In the genomic region with DNA sequence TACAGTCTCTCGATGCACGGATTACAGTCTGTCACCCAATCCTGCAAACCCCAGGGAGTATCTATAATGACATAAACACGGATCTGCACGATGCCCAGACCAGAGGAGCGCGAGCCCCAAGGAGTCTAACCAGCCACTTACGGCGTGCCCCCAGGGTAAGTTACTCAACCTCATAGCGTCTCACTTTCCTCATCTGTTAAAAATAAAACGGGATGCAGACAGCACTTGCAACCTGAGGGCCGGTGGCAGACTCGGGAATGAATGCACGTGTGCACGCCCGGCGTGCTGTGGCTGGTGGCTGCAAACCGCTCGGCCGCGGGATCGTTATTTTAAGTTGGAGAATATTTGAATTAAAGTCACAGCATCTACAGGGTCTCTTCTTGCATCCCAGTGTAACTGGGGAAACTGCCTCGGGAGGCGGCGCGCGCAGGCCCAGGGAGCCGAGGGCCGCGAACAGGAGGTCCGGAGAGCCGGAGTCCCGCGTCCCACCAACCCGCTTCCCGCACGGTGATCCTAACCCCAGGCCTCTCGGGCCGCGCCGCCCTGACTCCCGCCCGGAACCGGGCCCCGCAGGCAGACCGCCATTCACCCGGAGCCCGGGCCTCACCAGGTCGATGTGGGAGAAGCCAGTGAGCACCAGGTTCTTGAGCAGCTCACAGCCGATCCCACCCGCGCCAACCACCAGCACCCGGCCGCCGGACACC, we compare ENCODE assay signal across 8 mouse cellular contexts. TPM values are rescaled to one million over a fixed set of nuclear protein-coding genes. Genes with fewer than 3 reads are reported as not detected.
DNase-seq lines count a peak whose midpoint lies in the region; ATAC-seq and TF ChIP-seq lines count a peak whose summit lies in the region.

No protein-coding gene starts in this region.

- peak overlapping the region; percentile 85 for H3K4me2 ChIP-seq in heart, embryonic 12.5 days
- peak overlapping the region; percentile 76 for H3K4me2 ChIP-seq in hindbrain, postnatal 0 days (ENCODE audit: low read depth, low read length)
- H3K4me2 ChIP-seq in lung, embryonic 16.5 days (ENCODE audit: low read depth, low read length) = peak overlapping the region; percentile 93
- H3K4me2 ChIP-seq in stomach, embryonic 15.5 days = peak overlapping the region; percentile 69

- intact Hi-C loops in heart, postnatal 25 days (cut with DNase I) = no loop called here

- peak; percentile 79 for ATAC-seq in heart, embryonic 12.5 days (ENCODE audit: insufficient number of reproducible peaks, low FRiP score)
- peak; percentile 7 for ATAC-seq in hindbrain, postnatal 0 days
- ATAC-seq in lung, embryonic 16.5 days (ENCODE audit: low read depth) = peak; percentile 71
- ATAC-seq in stomach, embryonic 15.5 days (ENCODE audit: insufficient read depth, low FRiP score, low read depth) = peak; percentile 71

- peaks cover 10% of the 10 kb centered on the region for H3K4me1 ChIP-seq in heart, embryonic 12.5 days (replicated peaks)
- H3K4me1 ChIP-seq in MEL (ENCODE audit: control insufficient read depth in 1 of 2, insufficient read depth in 2 of 2, low read length in 2 of 2) = no peaks in the 10 kb centered on the region; a peak in 1 of 4 replicates
- peaks cover 25% of the 10 kb centered on the region for H3K4me1 ChIP-seq in erythroblast, embryonic 14.5 days (ENCODE audit: control insufficient read depth)
- H3K4me1 ChIP-seq in hindbrain, postnatal 0 days (ENCODE audit: insufficient read depth, low read length) = no peaks in the 10 kb centered on the region
- peaks cover 13% of the 10 kb centered on the region for H3K4me1 ChIP-seq in lung, embryonic 16.5 days (replicated peaks; ENCODE audit: control insufficient read depth, insufficient read depth, low read length)
- peaks cover 9% of the 10 kb centered on the region for H3K4me1 ChIP-seq in stomach, embryonic 15.5 days

- peak overlapping the region; percentile 74 for H3K27ac ChIP-seq in heart, embryonic 12.5 days (ENCODE audit: poor library complexity, severe bottlenecking)
- peak overlapping the region; percentile 59 for H3K27ac ChIP-seq in MEL (ENCODE audit: control insufficient read depth, low read depth, low read length)
- peak overlapping the region; percentile 84 for H3K27ac ChIP-seq in hindbrain, postnatal 0 days
- peak overlapping the region; percentile 88 for H3K27ac ChIP-seq in lung, embryonic 16.5 days (ENCODE audit: low read length)
- peak overlapping the region; percentile 91 for H3K27ac ChIP-seq in stomach, embryonic 15.5 days

- TF ChIP-seq CTCF in MEL (IDR thresholded peaks at IDR 0.05 in 2 of 3, conservative IDR thresholded peaks at IDR 0.05 in 1 of 3; ENCODE audit: control insufficient read depth in 1 of 3, insufficient read depth in 1 of 3, low read depth in 2 of 3, low read length in 3 of 3, poor library complexity in 1 of 3, severe bottlenecking in 1 of 3) = no peak
- no peak for TF ChIP-seq CTCF in hindbrain, postnatal 0 days (IDR thresholded peaks at IDR 0.05; ENCODE audit: low read depth)

- under 1% methylated on average over 54 of the region's 54 CpGs for WGBS in heart, embryonic 12.5 days
- WGBS in hindbrain, postnatal 0 days = under 1% methylated on average over 54 of the region's 54 CpGs
- WGBS in lung, embryonic 16.5 days = under 1% methylated on average over 54 of the region's 54 CpGs
- under 1% methylated on average over 52 of the region's 54 CpGs for WGBS in stomach, embryonic 15.5 days

- peaks cover 23% of the 10 kb centered on the region for H3K36me3 ChIP-seq in heart, embryonic 12.5 days
- H3K36me3 ChIP-seq in MEL (ENCODE audit: control insufficient read depth in 1 of 2, insufficient read depth in 2 of 2, low read length in 2 of 2) = peaks cover 4 to 19% of the 10 kb centered on the region in 2 experiments
- H3K36me3 ChIP-seq in erythroblast, embryonic 14.5 days (ENCODE audit: control insufficient read depth) = peaks cover 35% of the 10 kb centered on the region
- H3K36me3 ChIP-seq in hindbrain, postnatal 0 days (ENCODE audit: insufficient read depth, low read length) = peaks cover 16% of the 10 kb centered on the region
- peaks cover 15% of the 10 kb centered on the region for H3K36me3 ChIP-seq in lung, embryonic 16.5 days (ENCODE audit: control insufficient read depth, insufficient read depth, low read length)
- peaks cover 9% of the 10 kb centered on the region for H3K36me3 ChIP-seq in stomach, embryonic 15.5 days

- no peaks in the 10 kb centered on the region for H3K9me3 ChIP-seq in heart, embryonic 12.5 days (replicated peaks)
- H3K9me3 ChIP-seq in MEL (replicated peaks; ENCODE audit: insufficient read depth, low read length) = no peaks in the 10 kb centered on the region
- no peaks in the 10 kb centered on the region for H3K9me3 ChIP-seq in erythroblast, embryonic 14.5 days (ENCODE audit: control insufficient read depth, low read length)
- H3K9me3 ChIP-seq in hindbrain, postnatal 0 days (ENCODE audit: low read length) = no peaks in the 10 kb centered on the region
- H3K9me3 ChIP-seq in lung, embryonic 16.5 days (ENCODE audit: control insufficient read depth, low read length) = no peaks in the 10 kb centered on the region
- H3K9me3 ChIP-seq in stomach, embryonic 15.5 days = no peaks in the 10 kb centered on the region

- H3K79me2 ChIP-seq in MEL (ENCODE audit: control insufficient read depth, insufficient read depth, low read length, poor library complexity) = peaks cover 23% of the 10 kb centered on the region

- H3K27me3 ChIP-seq in heart, embryonic 12.5 days (replicated peaks) = no peaks in the 10 kb centered on the region
- no peaks in the 10 kb centered on the region for H3K27me3 ChIP-seq in MEL (ENCODE audit: control insufficient read depth in 1 of 2, insufficient read depth in 2 of 2, low read length in 2 of 2)
- H3K27me3 ChIP-seq in erythroblast, embryonic 14.5 days (ENCODE audit: control insufficient read depth) = no peaks in the 10 kb centered on the region
- no peaks in the 10 kb centered on the region for H3K27me3 ChIP-seq in hindbrain, postnatal 0 days (ENCODE audit: insufficient read depth, low read length)
- H3K27me3 ChIP-seq in lung, embryonic 16.5 days (ENCODE audit: control insufficient read depth, insufficient read depth, low read depth, low read length) = no peaks in the 10 kb centered on the region
- H3K27me3 ChIP-seq in stomach, embryonic 15.5 days (replicated peaks) = no peaks in the 10 kb centered on the region

- peak in 1 of 2 experiments; percentile 92; a peak in 1 of 4 replicates for TF ChIP-seq POLR2A in MEL (IDR thresholded peaks at IDR 0.05; ENCODE audit: control insufficient read depth in 1 of 2, insufficient read depth in 1 of 2, low read depth in 1 of 2, low read length in 2 of 2, poor library complexity in 1 of 2)

- DNase-seq in heart, postnatal 25 days (ENCODE audit: low spot score) = no peak
- DNase-seq in MEL (ENCODE audit: low read depth, low spot score) = peak; percentile 62
- peak; percentile 25 for DNase-seq in hindbrain, postnatal 0 days (ENCODE audit: low spot score)
- DNase-seq in spleen, postnatal 36 days (ENCODE audit: low spot score in 2 of 2) = no peak

- H3K4me3 ChIP-seq in heart, embryonic 12.5 days = peak overlapping the region; percentile 72
- peak overlapping the region; percentile 58 to 99 for H3K4me3 ChIP-seq in MEL (ENCODE audit: control insufficient read depth in 1 of 2, insufficient read depth in 1 of 2, low read depth in 2 of 2, low read length in 2 of 2)
- H3K4me3 ChIP-seq in erythroblast, embryonic 14.5 days (replicated peaks) = peak overlapping the region; percentile 99
- peak overlapping the region; percentile 98 for H3K4me3 ChIP-seq in hindbrain, postnatal 0 days (ENCODE audit: low read length)
- H3K4me3 ChIP-seq in lung, embryonic 16.5 days (ENCODE audit: low read length) = peak overlapping the region; percentile 96
- H3K4me3 ChIP-seq in stomach, embryonic 15.5 days (replicated peaks) = peak overlapping the region; percentile 94

- TF ChIP-seq EP300 in MEL (IDR thresholded peaks at IDR 0.05; ENCODE audit: low read depth in 1 of 2, low read length in 2 of 2) = no peak

- peak overlapping the region; percentile 87 for H3K9ac ChIP-seq in heart, embryonic 12.5 days
- H3K9ac ChIP-seq in MEL (ENCODE audit: control insufficient read depth, low read depth, low read length, poor library complexity, severe bottlenecking) = peak overlapping the region; percentile 96
- H3K9ac ChIP-seq in hindbrain, postnatal 0 days (replicated peaks; ENCODE audit: low read length) = peak overlapping the region; percentile 81
- H3K9ac ChIP-seq in lung, embryonic 16.5 days (ENCODE audit: low read length) = peak overlapping the region; percentile 97
- peak overlapping the region; percentile 98 for H3K9ac ChIP-seq in stomach, embryonic 15.5 days

- no peak for TF ChIP-seq RAD21 in MEL (IDR thresholded peaks at IDR 0.05; ENCODE audit: low read depth, low read length)

RNA-seq across cellular contexts. Expression of a gene that starts 1.5 kb away (rescaled TPM):
- 123 and 127 TPM in 2 replicates for polyA plus RNA-seq in heart, embryonic 12.5 days (2016; fragmentation: Nextera tagmentation; extraction: Ambion mirVana)
- 10 to 100 TPM; 29.4 to 31.4 TPM for total RNA-seq in heart, postnatal 25 days (2021)
- 207 and 210 TPM in 2 replicates for total RNA-seq in MEL (2012; rRNA removed)
- 100 to 1,000 TPM in 1 of 2 experiments, not detected in 1; 201 TPM for polyA plus RNA-seq in MEL (2012; ENCODE audit: insufficient read depth in 1 of 2, insufficient read length in 2 of 2, low read depth in 1 of 2, low replicate concordance in 2 of 2, missing spikeins in 1 of 2)
- polyA plus RNA-seq in erythroblast, embryonic 14.5 days (2012) = 0.92 and 1.3 TPM in 2 replicates
- 108 and 118 TPM in 2 replicates for total RNA-seq in hindbrain, postnatal 0 days (2014; rRNA removed)
- polyA plus RNA-seq in hindbrain, postnatal 0 days (2015; fragmentation: Nextera tagmentation; extraction: Ambion mirVana) = 123 and 127 TPM in 2 replicates
- 192 and 203 TPM in 2 replicates for polyA plus RNA-seq in lung, embryonic 16.5 days (2015; fragmentation: Nextera tagmentation; extraction: Ambion mirVana)
- polyA plus RNA-seq in stomach, embryonic 15.5 days (2015; fragmentation: Nextera tagmentation; extraction: Ambion mirVana) = 175 and 181 TPM in 2 replicates

RNA-seq across cellular contexts. Expression of a gene that starts 28.5 kb away (rescaled TPM):
- polyA plus RNA-seq in heart, embryonic 12.5 days (2016; fragmentation: Nextera tagmentation; extraction: Ambion mirVana) = 45.6 and 50.0 TPM in 2 replicates
- 10 to 100 TPM; 17.0 to 19.7 TPM for total RNA-seq in heart, postnatal 25 days (2021)
- total RNA-seq in MEL (2012; rRNA removed) = 25.7 and 29.5 TPM in 2 replicates
- polyA plus RNA-seq in MEL (2012; ENCODE audit: insufficient read depth in 1 of 2, insufficient read length in 2 of 2, low read depth in 1 of 2, low replicate concordance in 2 of 2, missing spikeins in 1 of 2) = 10 to 100 TPM in 1 of 2 experiments, not detected in 1; 26.6 TPM
- polyA plus RNA-seq in erythroblast, embryonic 14.5 days (2012) = 0.42 and 0.52 TPM in 2 replicates
- total RNA-seq in hindbrain, postnatal 0 days (2014; rRNA removed) = 37.6 and 42.7 TPM in 2 replicates
- polyA plus RNA-seq in hindbrain, postnatal 0 days (2015; fragmentation: Nextera tagmentation; extraction: Ambion mirVana) = 61.6 and 65.7 TPM in 2 replicates
- polyA plus RNA-seq in lung, embryonic 16.5 days (2015; fragmentation: Nextera tagmentation; extraction: Ambion mirVana) = 56.2 and 57.2 TPM in 2 replicates
- 54.4 and 65.0 TPM in 2 replicates for polyA plus RNA-seq in stomach, embryonic 15.5 days (2015; fragmentation: Nextera tagmentation; extraction: Ambion mirVana)

RNA-seq across cellular contexts. Expression of a gene that starts 34.9 kb away (rescaled TPM):
- 4.5 and 5.9 TPM in 2 replicates for polyA plus RNA-seq in heart, embryonic 12.5 days (2016; fragmentation: Nextera tagmentation; extraction: Ambion mirVana)
- total RNA-seq in heart, postnatal 25 days (2021) = 10 to 100 TPM; 10.5 to 11.0 TPM
- total RNA-seq in MEL (2012; rRNA removed) = not detected in 2 replicates
- not detected for polyA plus RNA-seq in MEL (2012; ENCODE audit: insufficient read depth in 1 of 2, insufficient read length in 2 of 2, low read depth in 1 of 2, low replicate concordance in 2 of 2, missing spikeins in 1 of 2)
- 0.07 and 0.09 TPM in 2 replicates for polyA plus RNA-seq in erythroblast, embryonic 14.5 days (2012)
- total RNA-seq in hindbrain, postnatal 0 days (2014; rRNA removed) = 28.8 and 33.9 TPM in 2 replicates
- 2.8 and 3.2 TPM in 2 replicates for polyA plus RNA-seq in hindbrain, postnatal 0 days (2015; fragmentation: Nextera tagmentation; extraction: Ambion mirVana)
- 6.5 and 7.2 TPM in 2 replicates for polyA plus RNA-seq in lung, embryonic 16.5 days (2015; fragmentation: Nextera tagmentation; extraction: Ambion mirVana)
- 6.8 and 7.2 TPM in 2 replicates for polyA plus RNA-seq in stomach, embryonic 15.5 days (2015; fragmentation: Nextera tagmentation; extraction: Ambion mirVana)

Comparison
In these comparisons a context has a peak if more than half of its experiments do, and no peak if none do; other contexts are left out.
1. ATAC-seq: peak in every context shown above with its lines; median percentile 79 in heart, embryonic 12.5 days; 71 in lung, embryonic 16.5 days; 71 in stomach, embryonic 15.5 days; 7 in hindbrain, postnatal 0 days.
2. DNase-seq: peak in MEL (single experiment) and hindbrain, postnatal 0 days (single experiment); none in heart, postnatal 25 days (single experiment) and spleen, postnatal 36 days (0 of 2).
3. RNA of a gene that starts 1.5 kb away (polyA plus RNA-seq): 192 to 203 TPM in lung, embryonic 16.5 days, 201 TPM in MEL, 175 to 181 TPM in stomach, embryonic 15.5 days, 123 to 127 TPM in heart, embryonic 12.5 days and 123 to 127 TPM in hindbrain, postnatal 0 days; 0.92 to 1.3 TPM in erythroblast, embryonic 14.5 days; every median in the first group is over 10 times any median in the second.
4. Peak in every context shown above with its lines, with median percentiles within 50 percentile points of each other: H3K27ac ChIP-seq, H3K4me2 ChIP-seq, H3K4me3 ChIP-seq and H3K9ac ChIP-seq.